Mouse (Mus musculus): ENCODE data around the gene Mad1l1. TPM values are rescaled to one million over a fixed set of nuclear protein-coding genes. Genes with fewer than 3 reads are reported as not detected.

Mad1l1 gene
- polyA plus RNA-seq, 1 experiment from 2014 or later, result 25.0 TPM

DNA sequence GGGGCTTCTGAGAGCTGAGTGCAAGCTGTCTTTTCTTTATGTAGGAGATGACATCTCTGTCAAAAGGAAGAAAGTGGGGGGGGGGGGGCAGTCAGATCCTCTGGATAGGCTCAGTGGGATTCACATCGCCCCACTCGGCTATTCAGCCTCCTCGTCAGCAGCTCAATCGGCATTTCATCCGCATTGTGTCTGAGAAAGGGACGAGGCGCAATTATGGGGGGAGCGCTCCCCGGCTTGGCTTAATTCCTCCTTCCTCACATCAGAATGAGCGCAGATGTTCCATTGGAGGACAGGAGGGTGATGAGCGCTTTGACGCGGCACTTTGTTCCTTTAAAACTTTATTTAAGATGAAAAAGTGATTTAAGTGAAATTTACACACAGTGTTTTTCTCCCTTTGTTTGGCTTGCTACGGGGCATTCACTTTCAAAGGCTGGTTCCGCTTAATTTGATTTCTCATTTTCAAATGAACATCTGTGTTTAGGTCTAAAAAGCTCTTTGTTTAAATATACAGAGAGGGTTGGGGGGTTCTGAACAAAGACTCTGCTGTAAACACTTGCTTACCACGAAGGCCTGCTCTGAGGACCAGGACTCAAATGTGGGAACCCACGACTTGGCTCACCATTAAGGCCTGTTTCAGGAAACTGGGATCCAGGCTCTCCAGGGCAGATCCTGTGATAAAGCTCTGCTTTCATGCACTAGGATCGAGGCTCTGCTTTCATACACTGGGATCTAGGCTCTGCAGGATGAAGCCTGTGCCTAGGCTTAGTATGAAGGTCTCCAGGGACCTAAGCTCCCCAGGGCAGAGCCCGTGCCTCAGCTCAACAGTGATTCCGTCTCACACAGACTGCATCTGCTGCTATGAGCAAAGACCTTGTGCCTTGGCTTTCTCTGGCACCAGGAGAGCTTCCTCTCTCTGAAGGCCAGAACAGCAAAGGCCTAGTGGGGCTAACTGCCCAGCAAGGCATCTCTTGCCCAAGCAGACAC, 98.0 kb downstream of the Mad1l1 start:
- Histone ChIP-seq H3K4me1 (ENCODE audit: control insufficient read depth, insufficient read depth, low read length) (no peaks in the 10 kb centered on the region; the same call in 1 of the 2 replicates), H3K4me2 (no peak overlapping the region), H3K27ac (ENCODE audit: low read depth, low read length) (no peak overlapping the region), H3K36me3 (ENCODE audit: control insufficient read depth, insufficient read depth, low read length) (no peaks in the 10 kb centered on the region), H3K9ac (ENCODE audit: low read depth, low read length) (no peak overlapping the region), H3K4me3 (ENCODE audit: low read depth, low read length) (no peak overlapping the region), H3K27me3 (ENCODE audit: control insufficient read depth, insufficient read depth, low read length) (peaks cover 5% of the 10 kb centered on the region; the same call in 1 of the 2 replicates), H3K9me3 (replicated peaks; ENCODE audit: control insufficient read depth, low read length) (no peaks in the 10 kb centered on the region)
- no peak for ATAC-seq (replicated peaks; ENCODE audit: insufficient number of reproducible peaks, low FRiP score, low TSS enrichment)
- 85% methylated on average over 20 of the region's 20 CpGs for WGBS (ENCODE audit: insufficient replicate concordance)

DNA sequence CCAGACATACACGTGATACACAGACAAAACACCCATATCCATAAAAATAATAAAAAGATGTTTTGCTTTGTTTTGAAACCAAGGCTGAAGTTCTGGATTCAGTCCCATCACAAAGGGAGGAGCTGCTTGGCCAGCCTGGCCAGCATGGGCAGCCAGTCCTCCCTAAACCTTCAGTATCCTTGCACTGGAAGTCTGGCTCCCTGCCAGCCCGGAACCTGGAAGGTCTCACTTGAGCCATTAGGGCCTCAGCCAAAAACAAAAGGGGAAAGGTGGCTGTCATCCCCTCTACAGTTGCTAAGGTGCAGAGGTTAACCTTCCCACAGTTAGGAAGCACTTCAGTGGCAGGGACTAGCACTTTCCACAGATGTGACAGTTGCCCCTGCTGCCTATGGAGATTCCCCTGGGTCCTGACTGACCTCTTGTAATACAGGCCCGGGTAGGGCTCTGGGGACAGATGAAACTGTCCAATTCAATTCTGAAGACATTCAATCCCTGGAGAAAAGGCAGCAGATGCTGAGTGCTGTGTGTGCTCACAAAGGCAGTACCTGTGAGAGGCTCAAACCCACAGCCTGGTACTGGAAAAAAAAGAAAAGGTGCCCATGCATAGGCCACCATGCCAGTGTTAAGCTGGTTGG, 100.2 kb downstream of the Mad1l1 start:
- Histone ChIP-seq H3K27me3 (ENCODE audit: control insufficient read depth, insufficient read depth, low read length) (peaks cover 5% of the 10 kb centered on the region; the same call in 1 of the 2 replicates), H3K4me3 (ENCODE audit: low read depth, low read length) (no peak overlapping the region), H3K27ac (ENCODE audit: low read depth, low read length) (no peak overlapping the region), H3K9ac (ENCODE audit: low read depth, low read length) (no peak overlapping the region), H3K4me2 (no peak overlapping the region), H3K9me3 (replicated peaks; ENCODE audit: control insufficient read depth, low read length) (no peaks in the 10 kb centered on the region), H3K4me1 (ENCODE audit: control insufficient read depth, insufficient read depth, low read length) (peaks cover 10% of the 10 kb centered on the region; the same call in 1 of the 2 replicates), H3K36me3 (ENCODE audit: control insufficient read depth, insufficient read depth, low read length) (no peaks in the 10 kb centered on the region)
- WGBS (ENCODE audit: insufficient replicate concordance), result 74% methylated on average over 3 of the region's 3 CpGs
- no peak for ATAC-seq (replicated peaks; ENCODE audit: insufficient number of reproducible peaks, low FRiP score, low TSS enrichment)

DNA sequence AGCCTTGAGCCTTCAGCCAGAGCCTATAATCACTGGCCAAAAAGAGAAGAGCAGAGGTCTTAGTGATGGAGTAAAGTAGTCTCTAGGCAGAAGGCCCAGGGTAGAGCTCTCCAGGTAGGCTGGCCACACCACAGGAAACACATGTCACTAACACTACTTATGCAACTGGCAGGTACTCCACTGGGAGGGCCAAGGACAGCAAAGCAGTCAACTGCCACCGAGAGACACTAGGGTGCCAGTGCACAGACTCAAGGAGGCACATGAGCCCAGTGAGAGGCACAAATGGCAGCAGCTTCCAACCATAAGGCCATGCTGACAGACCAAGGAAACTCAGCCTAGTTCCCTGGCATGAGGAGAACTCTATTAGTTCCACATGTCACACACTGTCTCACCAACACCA, 102.1 kb downstream of the Mad1l1 start:
- no peaks in the 10 kb centered on the region for H3K9me3 ChIP-seq (replicated peaks; ENCODE audit: control insufficient read depth, low read length)

DNA sequence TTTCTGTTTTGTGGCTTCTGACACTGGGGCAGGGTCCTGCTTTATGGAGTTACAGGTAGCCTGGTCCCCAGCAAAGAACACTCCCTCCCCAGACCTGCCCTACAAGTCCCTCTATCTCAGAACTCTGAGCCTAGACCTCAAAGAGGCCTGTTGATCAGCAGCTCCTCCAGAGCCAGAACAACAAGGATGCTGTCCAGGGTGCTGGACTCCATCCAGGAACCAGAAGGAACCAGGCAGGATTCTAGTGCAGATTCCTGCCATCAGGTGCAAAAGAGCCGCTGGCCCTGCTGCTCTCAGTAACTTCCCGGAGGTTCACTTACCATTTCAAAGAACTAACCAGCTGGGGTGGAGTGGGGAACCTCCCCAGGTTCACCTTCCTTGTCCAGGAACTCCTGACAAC, 103.5 kb downstream of the Mad1l1 start:
- Histone ChIP-seq H3K27me3 (ENCODE audit: control insufficient read depth, insufficient read depth, low read length) (peaks cover 5% of the 10 kb centered on the region; the same call in 1 of the 2 replicates), H3K27ac (ENCODE audit: low read depth, low read length) (no peak overlapping the region), H3K9me3 (replicated peaks; ENCODE audit: control insufficient read depth, low read length) (no peaks in the 10 kb centered on the region), H3K4me3 (ENCODE audit: low read depth, low read length) (no peak overlapping the region), H3K4me2 (no peak overlapping the region), H3K4me1 (ENCODE audit: control insufficient read depth, insufficient read depth, low read length) (peaks cover 10% of the 10 kb centered on the region; the same call in 1 of the 2 replicates), H3K9ac (ENCODE audit: low read depth, low read length) (no peak overlapping the region), H3K36me3 (ENCODE audit: control insufficient read depth, insufficient read depth, low read length) (no peaks in the 10 kb centered on the region)
- 35% methylated on average over 2 of the region's 2 CpGs for WGBS (ENCODE audit: insufficient replicate concordance)
- no peak for ATAC-seq (replicated peaks; ENCODE audit: insufficient number of reproducible peaks, low FRiP score, low TSS enrichment)

More for the DNA sequence above, 102.1 kb downstream of the Mad1l1 start:
- Histone ChIP-seq H3K9ac (ENCODE audit: low read depth, low read length) (no peak overlapping the region), H3K36me3 (ENCODE audit: control insufficient read depth, insufficient read depth, low read length) (no peaks in the 10 kb centered on the region), H3K4me2 (no peak overlapping the region), H3K4me3 (ENCODE audit: low read depth, low read length) (no peak overlapping the region), H3K27me3 (ENCODE audit: control insufficient read depth, insufficient read depth, low read length) (peaks cover 5% of the 10 kb centered on the region; the same call in 1 of the 2 replicates), H3K27ac (ENCODE audit: low read depth, low read length) (no peak overlapping the region), H3K4me1 (ENCODE audit: control insufficient read depth, insufficient read depth, low read length) (peaks cover 10% of the 10 kb centered on the region; the same call in 1 of the 2 replicates)
- WGBS (ENCODE audit: insufficient replicate concordance), result 75% methylated on average over 1 of the region's 1 CpGs
- no peak for ATAC-seq (replicated peaks; ENCODE audit: insufficient number of reproducible peaks, low FRiP score, low TSS enrichment)

DNA sequence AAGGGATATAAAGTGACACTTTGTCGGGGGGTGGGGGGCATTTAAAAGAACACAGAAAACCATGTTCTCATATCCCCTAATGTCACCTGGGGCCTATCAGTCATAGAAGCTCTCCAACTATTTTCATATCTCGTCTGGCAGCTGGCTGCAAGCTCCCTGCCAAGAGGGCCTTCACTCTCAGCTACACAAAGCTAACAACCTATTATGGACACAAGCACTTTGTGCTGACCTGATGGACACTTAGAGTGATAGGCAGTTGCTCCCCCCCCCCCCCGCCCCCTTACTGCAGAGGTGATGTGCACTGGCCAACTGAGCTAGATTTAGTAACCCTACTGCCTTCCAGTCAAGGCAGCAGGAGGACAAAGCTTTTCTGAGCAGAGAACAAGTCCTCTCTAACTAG, 104.3 kb downstream of the Mad1l1 start:
- Histone ChIP-seq H3K36me3 (ENCODE audit: control insufficient read depth, insufficient read depth, low read length) (no peaks in the 10 kb centered on the region), H3K27ac (ENCODE audit: low read depth, low read length) (no peak overlapping the region), H3K4me2 (no peak overlapping the region), H3K9ac (ENCODE audit: low read depth, low read length) (no peak overlapping the region), H3K4me1 (ENCODE audit: control insufficient read depth, insufficient read depth, low read length) (peaks cover 10% of the 10 kb centered on the region; the same call in 1 of the 2 replicates), H3K9me3 (replicated peaks; ENCODE audit: control insufficient read depth, low read length) (no peaks in the 10 kb centered on the region), H3K27me3 (ENCODE audit: control insufficient read depth, insufficient read depth, low read length) (peaks cover 5% of the 10 kb centered on the region; the same call in 1 of the 2 replicates), H3K4me3 (ENCODE audit: low read depth, low read length) (no peak overlapping the region)
- ATAC-seq (replicated peaks; ENCODE audit: insufficient number of reproducible peaks, low FRiP score, low TSS enrichment), result no peak
- 55% methylated on average over 3 of the region's 3 CpGs for WGBS (ENCODE audit: insufficient replicate concordance)

DNA sequence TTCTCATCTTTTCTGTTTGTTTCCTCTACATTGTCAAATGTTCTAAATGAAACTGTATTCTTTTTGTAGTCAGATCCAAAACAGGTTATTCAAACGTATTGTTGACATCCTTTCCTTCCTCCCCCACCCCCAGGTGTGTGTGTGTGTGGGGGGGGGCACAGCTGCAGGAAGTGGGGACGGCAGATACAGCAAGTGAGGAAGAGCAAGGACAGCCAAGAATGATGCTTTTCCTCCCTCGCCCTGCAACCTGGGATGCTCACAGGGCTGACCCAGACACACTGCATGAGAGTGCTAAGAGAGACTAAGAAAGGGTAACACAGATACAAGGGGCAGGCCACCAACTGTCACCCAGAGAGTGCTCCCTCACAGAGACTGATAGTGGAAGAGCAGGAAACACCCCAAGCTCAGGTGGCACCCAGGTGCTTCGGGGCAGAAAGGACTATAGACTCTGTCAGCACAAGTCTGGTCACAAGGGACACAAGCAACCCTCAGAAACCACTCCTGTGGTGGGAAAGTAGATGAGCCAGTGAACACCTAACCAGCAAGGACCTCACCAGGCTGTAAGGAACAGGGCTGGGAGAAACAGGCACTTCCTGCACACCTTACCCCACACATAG, 105.8 kb downstream of the Mad1l1 start:
- no peaks in the 10 kb centered on the region for H3K9me3 ChIP-seq (replicated peaks; ENCODE audit: control insufficient read depth, low read length)
- H3K9ac ChIP-seq (ENCODE audit: low read depth, low read length), result no peak overlapping the region
- 0 out of 2 replicates have a peak, but pooled peaks cover 10% of the 10 kb centered on the region for H3K4me1 ChIP-seq (ENCODE audit: control insufficient read depth, insufficient read depth, low read length)
- no peak overlapping the region for H3K4me2 ChIP-seq
- peaks cover 5% of the 10 kb centered on the region; the same call in 1 of the 2 replicates for H3K27me3 ChIP-seq (ENCODE audit: control insufficient read depth, insufficient read depth, low read length)
- WGBS (ENCODE audit: insufficient replicate concordance), result 76% methylated on average over 4 of the region's 4 CpGs
- no peak overlapping the region for H3K4me3 ChIP-seq (ENCODE audit: low read depth, low read length)
- H3K27ac ChIP-seq (ENCODE audit: low read depth, low read length), result no peak overlapping the region
- no peaks in the 10 kb centered on the region for H3K36me3 ChIP-seq (ENCODE audit: control insufficient read depth, insufficient read depth, low read length)
- no peak for ATAC-seq (replicated peaks; ENCODE audit: insufficient number of reproducible peaks, low FRiP score, low TSS enrichment)

DNA sequence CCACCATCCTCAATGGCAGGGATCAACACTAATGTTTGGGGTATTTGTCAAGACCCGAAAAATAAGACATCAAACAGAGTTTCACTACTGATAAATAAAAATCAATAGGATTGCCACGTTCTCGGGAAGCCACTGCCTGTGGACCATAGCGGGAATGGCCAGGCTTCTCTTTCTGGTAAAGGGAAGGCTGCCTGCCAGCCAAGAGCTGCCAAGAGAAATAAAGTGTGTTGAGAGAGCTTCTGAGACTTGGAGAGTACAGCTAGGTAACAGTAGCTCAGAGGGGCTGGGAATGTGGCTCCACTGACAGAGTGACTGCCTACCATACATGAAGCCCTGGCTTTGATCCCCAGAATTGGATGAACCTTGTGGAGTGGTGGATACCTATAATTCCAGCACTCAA, 108.4 kb downstream of the Mad1l1 start:
- H3K9ac ChIP-seq (ENCODE audit: low read depth, low read length), result no peak overlapping the region
- H3K4me2 ChIP-seq, result no peak overlapping the region
- 82% methylated on average over 4 of the region's 4 CpGs for WGBS (ENCODE audit: insufficient replicate concordance)
- no peak overlapping the region for H3K27ac ChIP-seq (ENCODE audit: low read depth, low read length)
- no peak overlapping the region for H3K4me3 ChIP-seq (ENCODE audit: low read depth, low read length)
- no peak for ATAC-seq (replicated peaks; ENCODE audit: insufficient number of reproducible peaks, low FRiP score, low TSS enrichment)
- H3K36me3 ChIP-seq (ENCODE audit: control insufficient read depth, insufficient read depth, low read length), result no peaks in the 10 kb centered on the region
- H3K27me3 ChIP-seq (ENCODE audit: control insufficient read depth, insufficient read depth, low read length), result no peaks in the 10 kb centered on the region
- H3K9me3 ChIP-seq (replicated peaks; ENCODE audit: control insufficient read depth, low read length), result no peaks in the 10 kb centered on the region
- H3K4me1 ChIP-seq (ENCODE audit: control insufficient read depth, insufficient read depth, low read length), result peaks cover 23% of the 10 kb centered on the region

DNA sequence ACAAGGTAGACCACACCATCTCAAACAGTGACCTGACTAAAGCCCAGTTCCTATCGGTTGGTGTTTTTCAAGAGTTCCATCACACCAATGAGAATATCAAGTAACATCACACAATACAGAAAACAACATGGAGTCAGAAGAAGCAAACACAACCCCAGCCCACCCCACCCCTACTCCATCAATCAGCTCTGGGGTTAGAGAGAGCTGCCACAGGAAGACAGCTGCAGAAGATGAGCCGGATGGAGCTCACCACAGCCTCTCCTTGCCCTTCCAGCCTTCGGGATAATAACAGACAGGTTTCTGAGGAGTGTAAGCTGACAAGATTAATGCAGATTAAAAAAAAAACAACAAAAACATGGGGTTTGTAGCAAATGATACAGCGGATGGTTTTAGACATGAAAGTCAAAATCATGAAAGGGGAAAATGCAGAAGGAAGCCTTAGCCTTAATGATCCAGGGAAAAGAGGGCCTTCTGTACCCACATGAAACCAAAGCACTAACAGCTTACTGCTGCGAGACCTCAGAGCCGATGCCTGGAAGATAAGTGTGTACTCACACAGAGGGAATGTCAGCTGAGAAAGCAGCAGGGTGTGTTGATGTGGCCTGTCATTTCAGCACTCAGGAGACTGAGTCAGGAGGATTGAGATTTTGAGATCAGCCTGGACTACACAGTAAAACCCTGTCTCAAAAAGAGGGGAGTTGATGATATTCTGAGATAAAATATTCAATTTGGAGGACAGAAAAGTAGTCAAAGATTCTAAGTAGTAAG, 110.8 kb downstream of the Mad1l1 start:
- WGBS (ENCODE audit: insufficient replicate concordance), result 68% methylated on average over 6 of the region's 6 CpGs
- no peak overlapping the region for H3K27ac ChIP-seq (ENCODE audit: low read depth, low read length)
- no peak for ATAC-seq (replicated peaks; ENCODE audit: insufficient number of reproducible peaks, low FRiP score, low TSS enrichment)

More for the DNA sequence above, 110.8 kb downstream of the Mad1l1 start:
- no peaks in the 10 kb centered on the region for H3K9me3 ChIP-seq (replicated peaks; ENCODE audit: control insufficient read depth, low read length)
- H3K4me3 ChIP-seq (ENCODE audit: low read depth, low read length), result no peak overlapping the region
- peaks cover 22% of the 10 kb centered on the region for H3K4me1 ChIP-seq (ENCODE audit: control insufficient read depth, insufficient read depth, low read length)
- no peak overlapping the region for H3K9ac ChIP-seq (ENCODE audit: low read depth, low read length)
- H3K36me3 ChIP-seq (ENCODE audit: control insufficient read depth, insufficient read depth, low read length), result no peaks in the 10 kb centered on the region
- H3K27me3 ChIP-seq (ENCODE audit: control insufficient read depth, insufficient read depth, low read length), result no peaks in the 10 kb centered on the region
- no peak overlapping the region for H3K4me2 ChIP-seq

All from heart, embryonic 11.5 days (tissue).